Mouse (Mus musculus) kidney, adult 2 months (tissue): ENCODE measurements around the gene Pim2. TPM values are rescaled to one million over a fixed set of nuclear protein-coding genes. Genes with fewer than 3 reads are reported as not detected.
"Not testable (repeated sequence)": the region's sequence is repeated elsewhere in the genome, so short reads cannot be mapped to it uniquely, and the experiment has no call there.

Experiments used
- DNase-seq: peaks from one replicate; pipeline ENCODE4 v3.0.0; 2021
- H3K27ac ChIP-seq: fragments of 200-500 bp; 2 replicates; pipeline ENCODE4 v1.5.1; 2012; ENCODE audit warnings: low read depth, low read length, control low read depth, inconsistent platforms; ENCODE audit not compliant: insufficient read depth
- H3K27me3 ChIP-seq: fragments of 200-500 bp; replicated peaks from 2 replicates; pipeline ENCODE4 v1.6.1; 2012; ENCODE audit warnings: mild to moderate bottlenecking, moderate library complexity, low read length, inconsistent platforms; ENCODE audit not compliant: control insufficient read depth, insufficient read depth
- H3K36me3 ChIP-seq: fragments of 200-500 bp; 2 replicates; pipeline ENCODE4 v1.6.1; 2012; ENCODE audit warnings: mild to moderate bottlenecking, moderate library complexity, low read length, inconsistent platforms; ENCODE audit not compliant: control insufficient read depth, insufficient read depth
- H3K4me1 ChIP-seq: fragments of 200-500 bp; 2 replicates; pipeline ENCODE4 v1.6.1; 2011; ENCODE audit warnings: low read length; ENCODE audit not compliant: control insufficient read depth, insufficient read depth
- H3K4me3 ChIP-seq: fragments of 200-500 bp; 2 replicates; pipeline ENCODE4 v1.5.1; 2011; ENCODE audit warnings: mild to moderate bottlenecking, low read depth, low read length, control low read depth; ENCODE audit not compliant: insufficient read depth
- CTCF ChIP-seq: fragments of 200-500 bp; conservative IDR thresholded peaks from 2 replicates; pipeline ENCODE4 v1.5.1; 2011; ENCODE audit warnings: low read depth, mild to moderate bottlenecking, control low read depth, low read length, moderate library complexity, mixed read lengths; ENCODE audit not compliant: insufficient read depth, insufficient read length
- POLR2A ChIP-seq: fragments of 200-500 bp; IDR thresholded peaks from one replicate; pipeline ENCODE4 v1.6.1; 2011; ENCODE audit warnings: low read depth, low read length, control low read depth
- WGBS: fragments of 180-500 bp; shearing (Covaris S2); methylation state at CpG from one replicate; pipeline ENCODE4 v1.1.7; 2018; 5-methylcytosine and 5-hydroxymethylcytosine counted together
- polyA plus RNA-seq: library from polyadenylated mRNA; depleted of rRNA; stranded (reverse); fragments of >200 nt; gene quantifications from 2 replicates; pipeline ENCODE4 v1.2.3, GENCODE M21; 2012

Gene Pim2
- polyA plus RNA-seq, 1 experiment: 11.4 TPM

GRCm38 (mm10) chrX:7907735-7908134, 29.7 kb downstream of the Pim2 start, which contains the start of gene Gm10491:
TSS of gene Gm10491 (minus strand) at chrX:7907835.
- no peak for TF ChIP-seq CTCF
- TF ChIP-seq POLR2A: no peak
- Histone ChIP-seq H3K27me3 (no peaks in the 10 kb centered on the region), H3K27ac (no peak within 1 kb of the TSS), H3K4me1 (no peaks in the 10 kb centered on the region), H3K4me3 (no peak within 1 kb of the TSS), H3K36me3 (no peaks in the 10 kb centered on the region)
- 94% methylated on average over 5 of the region's 5 CpGs for WGBS
- no peak for DNase-seq

DNA sequence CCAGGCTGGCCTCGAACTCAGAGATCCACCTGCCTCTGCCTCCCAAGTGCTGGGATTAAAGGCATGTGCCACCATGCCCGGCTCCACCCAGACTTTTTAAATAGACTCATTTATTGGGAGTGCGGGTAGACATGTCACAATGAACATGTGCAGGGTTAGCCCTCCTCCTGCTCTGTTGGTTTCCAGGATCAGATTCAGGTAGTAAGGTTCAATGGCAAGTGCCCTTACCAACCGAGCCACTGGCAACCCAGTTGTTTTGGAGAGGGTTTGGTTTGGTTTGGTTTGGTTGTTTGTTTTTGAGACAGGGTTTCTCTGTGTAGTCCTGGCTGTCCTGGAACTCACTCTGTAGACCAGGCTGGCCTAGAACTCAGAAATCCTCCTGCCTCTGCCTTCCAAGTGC, 31.2 kb downstream of the Pim2 start, which contains the start of gene Gm10490:
Gene Gm10490 (plus strand): TSS at position 301 of the 400 bp plus-strand sequence.
- not testable (repeated sequence) for H3K27me3 ChIP-seq, H3K4me3 ChIP-seq, H3K36me3 ChIP-seq, H3K27ac ChIP-seq, H3K4me1 ChIP-seq, DNase-seq
- 97% methylated on average over 4 of the region's 4 CpGs for WGBS

DNA sequence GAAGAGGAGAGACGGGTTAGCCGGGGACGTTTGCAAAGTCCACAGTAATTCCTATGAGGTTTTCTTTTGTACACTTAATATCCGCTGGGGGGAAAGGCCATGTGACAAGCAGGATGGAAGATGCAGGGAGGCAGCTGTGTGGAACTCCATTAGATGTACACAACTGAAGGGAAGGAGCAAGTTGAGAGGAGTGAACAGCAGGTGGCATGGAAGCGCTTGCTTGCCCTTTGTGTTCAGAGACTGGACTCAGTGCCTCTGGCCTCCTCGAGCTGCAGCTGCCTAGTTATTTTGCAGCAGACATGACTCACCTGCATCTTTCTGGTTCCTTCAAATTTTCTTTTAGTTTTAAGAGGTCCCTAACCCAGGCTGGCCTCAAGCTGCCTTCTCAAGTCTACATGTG, 32.4 kb downstream of the Pim2 start:
- DNase-seq: peak; percentile 14
- 46% methylated on average over 6 of the region's 6 CpGs for WGBS

DNA sequence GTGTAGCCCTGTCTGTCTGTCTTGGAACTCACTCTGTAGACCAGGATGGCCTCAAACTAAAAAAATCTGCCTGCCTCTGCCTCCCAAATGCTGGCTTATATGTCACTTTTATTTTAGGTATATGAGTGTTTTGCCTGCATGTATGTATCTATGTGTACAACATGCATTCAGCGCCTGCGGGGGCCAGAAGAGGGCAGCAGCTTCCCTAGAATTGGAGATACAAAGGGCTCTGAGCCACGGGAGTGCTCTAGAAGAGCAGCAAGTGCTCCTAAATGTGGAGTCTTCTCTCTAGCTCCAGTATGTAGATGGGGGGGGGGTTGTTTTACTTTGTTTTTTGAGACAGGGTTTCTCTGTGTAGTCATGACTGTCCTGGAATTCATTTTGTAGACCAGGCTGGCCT, 37.6 kb downstream of the Pim2 start:
- WGBS: 2% methylated on average over 3 of the region's 3 CpGs

More for the DNA sequence above, 32.4 kb downstream of the Pim2 start:
- H3K27ac ChIP-seq: no peak overlapping the region
- TF ChIP-seq POLR2A: no peak
- peak; percentile 33 for TF ChIP-seq CTCF
- H3K4me3 ChIP-seq: no peak overlapping the region
- H3K27me3 ChIP-seq: no peaks in the 10 kb centered on the region
- no peaks in the 10 kb centered on the region for H3K4me1 ChIP-seq
- H3K36me3 ChIP-seq: no peaks in the 10 kb centered on the region

DNA sequence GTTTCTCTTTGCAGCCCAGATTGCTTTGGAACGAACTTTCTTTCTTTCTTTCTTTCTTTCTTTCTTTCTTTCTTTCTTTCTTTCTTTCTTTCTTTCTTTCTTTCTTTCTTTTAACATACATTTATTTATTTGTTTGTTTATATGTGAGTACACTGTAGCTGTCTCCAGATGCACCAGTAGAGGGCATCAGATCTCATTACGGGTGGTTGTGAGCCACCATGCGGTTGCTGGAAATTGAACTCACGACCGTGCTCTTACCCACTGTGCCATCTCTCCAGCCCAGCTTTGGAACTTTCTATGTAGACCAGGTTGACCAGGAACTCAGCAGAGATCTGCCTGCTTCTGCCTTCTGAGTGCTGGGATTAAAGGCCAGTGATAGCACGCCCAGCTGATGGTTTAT, 39.9 kb downstream of the Pim2 start:
- not testable (repeated sequence) for H3K4me3 ChIP-seq, H3K36me3 ChIP-seq, H3K4me1 ChIP-seq, H3K27me3 ChIP-seq, DNase-seq, H3K27ac ChIP-seq
- TF ChIP-seq CTCF: 0 out of 2 replicates have a peak, but pooled peaks have one; percentile 14
- 79% methylated on average over 6 of the region's 6 CpGs for WGBS

More for the DNA sequence above, 37.6 kb downstream of the Pim2 start:
- H3K36me3 ChIP-seq, H3K27ac ChIP-seq, H3K27me3 ChIP-seq, H3K4me3 ChIP-seq, H3K4me1 ChIP-seq: not testable (repeated sequence)
- DNase-seq: peak; percentile 32
- TF ChIP-seq CTCF: peak; percentile 17; the same call in 1 of the 2 replicates

DNA sequence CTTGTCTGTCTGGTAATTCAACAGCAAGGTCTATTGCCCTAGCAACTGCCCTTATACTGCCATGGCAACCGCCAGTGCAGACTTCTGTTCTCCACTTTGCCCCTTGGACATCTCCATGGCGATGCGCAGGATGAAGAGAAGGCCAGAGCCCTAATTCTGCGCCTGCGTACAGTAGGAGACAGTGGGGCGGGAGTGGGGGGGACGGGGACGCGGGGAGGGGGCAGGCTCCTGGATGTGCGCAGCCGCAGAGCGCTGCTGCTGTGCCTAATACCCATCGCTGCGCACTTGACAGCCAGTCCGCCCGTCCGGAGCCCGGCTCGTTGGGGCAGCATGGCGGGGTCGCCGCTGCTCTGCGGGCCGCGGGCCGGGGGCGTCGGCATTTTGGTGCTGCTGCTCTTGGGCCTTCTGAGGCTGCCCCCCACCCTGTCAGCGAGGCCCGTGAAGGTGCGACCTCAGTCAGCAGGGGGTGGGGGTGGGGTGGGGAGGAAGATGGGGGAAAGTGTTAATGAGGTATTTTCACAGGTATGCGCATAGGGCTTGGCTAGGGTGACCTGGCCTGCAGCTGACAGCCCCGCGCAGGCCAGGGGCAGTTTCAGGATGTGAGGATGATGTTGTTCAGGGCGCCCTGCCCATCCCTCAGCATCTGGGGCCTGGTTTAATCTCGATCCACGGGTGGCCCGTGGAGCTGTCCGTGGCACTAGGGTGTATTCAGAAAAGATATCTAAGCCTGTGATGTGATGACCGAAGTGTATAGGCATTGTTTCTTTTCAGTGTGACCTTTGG, 41.7 kb downstream of the Pim2 start, which contains the start of gene Pcsk1n:
Gene Pcsk1n (plus strand): TSS at position 222 of the 783 bp plus-strand sequence.
- Histone ChIP-seq H3K36me3 (no peaks in the 10 kb centered on the region), H3K27ac (no peak within 1 kb of the TSS), H3K4me3 (no peak within 1 kb of the TSS), H3K27me3 (no peaks in the 10 kb centered on the region; the same call in 1 of the 2 replicates), H3K4me1 (no peaks in the 10 kb centered on the region)
- TF ChIP-seq POLR2A: no peak
- no peak for TF ChIP-seq CTCF
- 19% methylated on average over 21 of the region's 40 CpGs for WGBS
- no peak for DNase-seq

DNA sequence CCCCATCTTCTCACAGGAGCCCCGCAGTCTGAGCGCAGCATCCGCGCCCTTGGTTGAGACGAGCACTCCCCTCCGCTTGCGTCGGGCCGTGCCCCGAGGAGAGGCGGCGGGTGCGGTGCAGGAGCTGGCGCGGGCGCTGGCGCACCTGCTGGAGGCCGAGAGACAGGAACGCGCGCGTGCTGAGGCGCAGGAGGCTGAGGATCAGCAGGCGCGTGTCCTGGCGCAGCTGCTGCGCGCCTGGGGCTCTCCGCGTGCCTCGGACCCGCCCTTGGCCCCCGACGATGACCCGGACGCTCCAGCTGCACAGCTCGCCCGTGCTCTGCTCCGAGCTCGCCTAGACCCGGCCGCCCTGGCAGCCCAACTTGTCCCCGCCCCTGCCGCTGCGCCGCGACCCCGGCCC, 44.0 kb downstream of the Pim2 start:
- Histone ChIP-seq H3K4me3 (0 out of 2 replicates have a peak overlapping the region, but pooled peaks have one; percentile 8), H3K27me3 (no peaks in the 10 kb centered on the region; the same call in 1 of the 2 replicates), H3K27ac (no peak overlapping the region), H3K4me1 (no peaks in the 10 kb centered on the region), H3K36me3 (no peaks in the 10 kb centered on the region)
- no peak for TF ChIP-seq CTCF
- no peak for TF ChIP-seq POLR2A
- no peak for DNase-seq
- WGBS: under 1% methylated on average over 44 of the region's 48 CpGs
